Mouse (Mus musculus) G1E (cell line): ENCODE measurements around the gene Pak4. TPM values are rescaled to one million over a fixed set of nuclear protein-coding genes. Genes with fewer than 3 reads are reported as not detected.

Experiments
- ATAC-seq: 2 replicates; pipeline ENCODE4 v1.8.0; 2016; ENCODE audit warnings: mild to moderate bottlenecking; ENCODE audit not compliant: insufficient number of reproducible peaks, poor library complexity, low FRiP score, severe bottlenecking; ENCODE audit errors: extremely low read depth
- DNase-seq: peaks from one replicate; pipeline ENCODE4 v3.0.0; 2012; ENCODE audit warnings: low spot score
- H3K27me3 ChIP-seq: 2 replicates; pipeline ENCODE4 v1.6.1; 2012; ENCODE audit warnings: mild to moderate bottlenecking, low read length, inconsistent platforms; ENCODE audit not compliant: insufficient read depth
- H3K36me3 ChIP-seq: replicated peaks from 2 replicates; pipeline ENCODE3; 2012; ENCODE audit warnings: mild to moderate bottlenecking, inconsistent platforms
- H3K4me1 ChIP-seq: 2 replicates; pipeline ENCODE4 v1.6.1; 2012; ENCODE audit warnings: low read depth, low read length, inconsistent platforms, mixed read lengths; ENCODE audit not compliant: insufficient read depth
- H3K4me3 ChIP-seq: 2 replicates; pipeline ENCODE4 v1.5.1; 2012; ENCODE audit warnings: low read depth, mild to moderate bottlenecking, inconsistent platforms, low read length, moderate library complexity, mixed read lengths
- H3K9me3 ChIP-seq: replicated peaks from 2 replicates; pipeline ENCODE4 v1.6.1; 2012; ENCODE audit warnings: inconsistent platforms
- CTCF ChIP-seq: IDR thresholded peaks from 2 replicates; pipeline ENCODE4 v1.5.1; 2012; ENCODE audit warnings: low read depth, low read length, inconsistent platforms, mixed read lengths
- GATA1 ChIP-seq: IDR thresholded peaks from 2 replicates; pipeline ENCODE4 v1.6.1; 2012; ENCODE audit warnings: borderline replicate concordance, low read length, inconsistent platforms, mixed read lengths
- GATA2 ChIP-seq: IDR thresholded peaks from 2 replicates; pipeline ENCODE4 v1.6.1; 2012; ENCODE audit warnings: low read depth, low read length, inconsistent platforms, borderline replicate concordance
- POLR2AphosphoS5 ChIP-seq: IDR thresholded peaks from 2 replicates; pipeline ENCODE4 v1.6.1; 2012; ENCODE audit warnings: low read depth, low read length, inconsistent platforms; ENCODE audit not compliant: insufficient replicate concordance
- TAL1 ChIP-seq: conservative IDR thresholded peaks from 2 replicates; pipeline ENCODE4 v1.6.1; 2012; ENCODE audit warnings: low read depth, low read length, inconsistent platforms, mixed read lengths
- polyA plus RNA-seq: library from polyadenylated mRNA; stranded (reverse); fragments of >175 nt; gene quantifications from 2 replicates; pipeline ENCODE4 v1.2.3, GENCODE M21; 2012
- total RNA-seq, 2 experiments: library from RNA; stranded (forward) in 1 of 2; stranded (reverse) in 1 of 2; fragments of 200-1000 nt in 1 of 2; fragments of >200 nt in 1 of 2; fragmentation: Nextera tagmentation in 1 of 2; gene quantifications; 2 replicates each; pipeline ENCODE4 v1.2.3; 2014 to 2017

The Pak4 gene
- total RNA-seq (2014; fragmentation: Nextera tagmentation): 13.2 and 16.0 TPM in 2 replicates
- 5.6 and 6.4 TPM in 2 replicates for total RNA-seq (2017)
- polyA plus RNA-seq: 72.6 and 85.1 TPM in 2 replicates

- peak; percentile 91 for ATAC-seq
- peaks cover 38% of the 10 kb centered on the region for H3K36me3 ChIP-seq
- no peaks in the 10 kb centered on the region for H3K9me3 ChIP-seq
- DNase-seq: peak; percentile 89
- no peaks in the 10 kb centered on the region for H3K27me3 ChIP-seq
- TF ChIP-seq TAL1 (no peak), POLR2AphosphoS5 (no peak), GATA1 (no peak), CTCF (no peak), GATA2 (no peak)
- H3K4me1 ChIP-seq: peaks cover 53% of the 10 kb centered on the region
- H3K4me3 ChIP-seq: peak within 1 kb of the TSS; percentile 76
Measured at GRCm38 (mm10) chr7:28597642-28598446, at the start of gene Pak4, which contains the start of gene Samd4b. Pak4 (minus strand) TSS chr7:28598185. Samd4b (minus strand) TSS chr7:28598144.

GRCm38 (mm10) chr7:28647016-28647415, 49.0 kb upstream of the Pak4 start:
- H3K9me3 ChIP-seq: no peaks in the 10 kb centered on the region
- H3K4me1 ChIP-seq: no peaks in the 10 kb centered on the region
- DNase-seq: no peak
- no peak for ATAC-seq
- no peaks in the 10 kb centered on the region for H3K36me3 ChIP-seq
- TF ChIP-seq POLR2AphosphoS5 (no peak), CTCF (no peak), GATA2 (no peak), TAL1 (no peak), GATA1 (no peak)
- H3K27me3 ChIP-seq: peaks cover 4% of the 10 kb centered on the region; the same call in 1 of the 2 replicates
- H3K4me3 ChIP-seq: no peak overlapping the region

DNA sequence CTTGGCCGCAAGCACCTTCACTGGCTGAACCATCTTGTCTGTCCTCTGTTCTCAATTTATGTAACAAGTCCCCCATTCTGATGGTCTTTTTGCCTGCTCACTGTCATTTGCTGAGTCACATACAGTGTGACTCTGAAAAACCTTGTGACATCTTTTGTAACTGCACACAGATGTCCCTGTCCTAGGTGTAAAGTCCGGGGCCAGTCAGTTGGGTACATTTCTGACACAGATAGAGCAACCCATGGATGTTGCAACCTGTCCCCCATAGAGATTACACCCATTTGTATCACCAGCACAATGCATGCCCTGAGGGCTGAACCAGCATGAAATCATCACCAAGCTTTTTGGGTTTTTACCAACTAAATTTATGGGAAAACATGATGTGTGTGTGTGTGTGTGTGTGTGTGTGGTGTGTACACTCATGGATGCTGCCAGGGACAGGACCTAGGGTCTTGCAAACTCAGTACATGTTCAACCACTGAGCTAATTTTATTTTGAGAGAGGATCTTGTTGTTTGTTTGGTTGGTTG, 48.0 kb upstream of the Pak4 start:
- no peaks in the 10 kb centered on the region for H3K9me3 ChIP-seq
- no peak for TF ChIP-seq GATA1
- TF ChIP-seq GATA2: no peak
- TF ChIP-seq TAL1: no peak
- no peak for TF ChIP-seq POLR2AphosphoS5
- TF ChIP-seq CTCF: no peak
- DNase-seq (no peak), ATAC-seq (no peak)
- H3K27me3 ChIP-seq: peaks cover 6% of the 10 kb centered on the region
- no peak overlapping the region for H3K4me3 ChIP-seq
- H3K4me1 ChIP-seq: no peaks in the 10 kb centered on the region
- no peaks in the 10 kb centered on the region for H3K36me3 ChIP-seq

GRCm38 (mm10) chr7:28645366-28645765, 47.4 kb upstream of the Pak4 start:
- no peaks in the 10 kb centered on the region for H3K9me3 ChIP-seq
- TF ChIP-seq CTCF (no peak), GATA1 (no peak), GATA2 (no peak), POLR2AphosphoS5 (no peak), TAL1 (no peak)
- H3K4me3 ChIP-seq: no peak overlapping the region
- H3K4me1 ChIP-seq: no peaks in the 10 kb centered on the region
- DNase-seq (no peak), ATAC-seq (no peak)
- H3K27me3 ChIP-seq: peaks cover 9% of the 10 kb centered on the region
- H3K36me3 ChIP-seq: no peaks in the 10 kb centered on the region

GRCm38 (mm10) chr7:28641546-28641945, 43.6 kb upstream of the Pak4 start:
- H3K4me3 ChIP-seq: no peak overlapping the region
- H3K27me3 ChIP-seq: peaks cover 11% of the 10 kb centered on the region
- DNase-seq (no peak), ATAC-seq (no peak)
- H3K4me1 ChIP-seq: peaks cover 14% of the 10 kb centered on the region
- H3K9me3 ChIP-seq: no peaks in the 10 kb centered on the region
- TF ChIP-seq POLR2AphosphoS5 (no peak), GATA1 (no peak), TAL1 (no peak), GATA2 (no peak), CTCF (no peak)
- H3K36me3 ChIP-seq: no peaks in the 10 kb centered on the region

GRCm38 (mm10) chr7:28637511-28637910, 39.5 kb upstream of the Pak4 start:
- Histone ChIP-seq H3K9me3 (no peaks in the 10 kb centered on the region), H3K36me3 (no peaks in the 10 kb centered on the region), H3K27me3 (peaks cover 11% of the 10 kb centered on the region), H3K4me3 (no peak overlapping the region), H3K4me1 (peaks cover 14% of the 10 kb centered on the region)
- no peak for TF ChIP-seq GATA2
- no peak for TF ChIP-seq POLR2AphosphoS5
- no peak for TF ChIP-seq GATA1
- no peak for TF ChIP-seq CTCF
- TF ChIP-seq TAL1: no peak
- DNase-seq (no peak), ATAC-seq (no peak)
